Mouse (Mus musculus) hindbrain, embryonic 11.5 days (tissue): ENCODE results near the gene Lama2. TPM values are rescaled to one million over a fixed set of nuclear protein-coding genes. Genes with fewer than 3 reads are reported as not detected.

ENCODE experiments used
- ATAC-seq: fragments of 200-750 bp; cut with Nextera tagmentation; 2 replicates; pipeline ENCODE4 v1.8.0; 2017; ENCODE audit warnings: mild to moderate bottlenecking, moderate TSS enrichment, moderate library complexity; ENCODE audit not compliant: low FRiP score
- DNase-seq: peaks from one replicate; pipeline ENCODE4 v3.0.0-alpha.2; 2015; ENCODE audit warnings: low spot score
- H3K27ac ChIP-seq: fragments of 300-500 bp; sonication (generic); 2 replicates; pipeline ENCODE4 v1.5.1; 2014; ENCODE audit warnings: mild to moderate bottlenecking, low read depth, low read length
- H3K27me3 ChIP-seq: fragments of 300-500 bp; sonication (generic); 2 replicates; pipeline ENCODE4 v1.6.1; 2014; ENCODE audit warnings: mild to moderate bottlenecking, low read length, moderate library complexity, mixed read lengths; ENCODE audit not compliant: control insufficient read depth, insufficient read depth
- H3K36me3 ChIP-seq: fragments of 300-500 bp; sonication (generic); 2 replicates; pipeline ENCODE4 v1.6.1; 2014; ENCODE audit warnings: mild to moderate bottlenecking, low read length, moderate library complexity, mixed read lengths; ENCODE audit not compliant: control insufficient read depth, insufficient read depth
- H3K4me1 ChIP-seq: fragments of 300-500 bp; sonication (generic); replicated peaks from 2 replicates; pipeline ENCODE4 v1.6.1; 2014; ENCODE audit warnings: low read length, mixed read lengths; ENCODE audit not compliant: control insufficient read depth, insufficient read depth
- H3K4me2 ChIP-seq: fragments of 300-500 bp; sonication (generic); replicated peaks from 2 replicates; pipeline ENCODE4 v1.6.1; 2014; ENCODE audit warnings: mild to moderate bottlenecking, low read depth, low read length
- H3K4me3 ChIP-seq: fragments of 300-500 bp; sonication (generic); 2 replicates; pipeline ENCODE4 v1.5.1; 2014; ENCODE audit warnings: low read depth, low read length
- H3K9ac ChIP-seq: fragments of 300-500 bp; sonication (generic); 2 replicates; pipeline ENCODE4 v1.6.1; 2014; ENCODE audit warnings: low read depth, low read length
- H3K9me3 ChIP-seq: fragments of 300-500 bp; sonication (generic); 2 replicates; pipeline ENCODE4 v1.6.1; 2016; ENCODE audit warnings: low read length; ENCODE audit not compliant: control insufficient read depth
- WGBS: fragments of 180-500 bp; shearing (Covaris S2); extraction: QIAGEN DNeasy Blood & Tissue Kit; methylation state at CpG from one replicate; pipeline ENCODE4 v1.1.7; 2014; 5-methylcytosine and 5-hydroxymethylcytosine counted together
- polyA plus RNA-seq: library from polyadenylated mRNA; unstranded; fragments of >200 nt; fragmentation: Nextera tagmentation; extraction: Ambion mirVana; gene quantifications from 2 replicates; pipeline ENCODE4 v1.2.1, GENCODE M21; 2014

Gene Lama2
- polyA plus RNA-seq, 1 experiment from 2014 or later: 14.8 TPM

DNA sequence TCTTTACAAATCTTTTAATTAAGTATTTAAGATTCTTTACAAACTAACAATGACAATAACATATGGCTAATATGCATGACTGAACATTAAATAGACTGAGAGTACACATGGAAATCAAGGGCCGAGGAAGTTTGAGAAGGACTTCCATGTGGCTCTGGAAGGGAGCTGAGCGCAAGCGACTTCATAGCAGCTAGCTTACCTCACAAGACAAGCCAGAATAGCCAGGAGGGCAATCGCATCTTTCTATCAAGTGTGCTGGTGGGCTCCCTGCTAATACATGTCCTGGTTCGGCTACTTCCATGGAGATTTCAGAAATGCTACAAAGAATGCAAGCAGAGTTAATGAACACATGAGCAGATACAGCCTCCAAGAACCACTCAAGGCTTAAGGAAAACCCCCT is 435.4 kb downstream of the Lama2 start:
- no peak overlapping the region for H3K27ac ChIP-seq

DNA sequence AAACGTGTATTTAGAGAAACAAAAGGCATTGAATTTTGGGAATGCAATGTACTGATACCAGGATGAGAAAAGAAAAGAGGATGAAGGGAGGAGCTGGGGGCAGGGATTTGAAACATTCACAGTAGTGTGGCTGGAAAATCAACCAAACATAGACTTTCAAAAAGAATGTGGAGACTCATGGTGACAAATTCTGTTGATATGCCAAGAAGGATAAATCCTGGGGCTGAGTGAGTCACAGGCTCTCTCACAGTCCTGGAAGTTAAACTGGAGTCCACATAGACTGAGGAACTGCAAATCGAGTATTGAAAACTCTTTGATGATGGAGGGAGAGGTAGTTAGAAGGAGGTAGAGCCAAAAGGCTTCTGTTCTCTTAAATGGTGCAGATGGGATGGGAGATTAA is 445.3 kb downstream of the Lama2 start:
- H3K9me3 ChIP-seq: no peaks in the 10 kb centered on the region
- no peak overlapping the region for H3K4me2 ChIP-seq
- H3K4me1 ChIP-seq: no peaks in the 10 kb centered on the region
- no peaks in the 10 kb centered on the region for H3K27me3 ChIP-seq
- no peak overlapping the region for H3K9ac ChIP-seq
- no peak overlapping the region for H3K27ac ChIP-seq
- no peak for DNase-seq
- no peak overlapping the region for H3K4me3 ChIP-seq
- 86% methylated on average over 2 of the region's 2 CpGs for WGBS
- no peaks in the 10 kb centered on the region for H3K36me3 ChIP-seq
- ATAC-seq: no peak

More for the DNA sequence above, 435.4 kb downstream of the Lama2 start:
- H3K4me1 ChIP-seq: no peaks in the 10 kb centered on the region
- DNase-seq (no peak), ATAC-seq (no peak)
- no peaks in the 10 kb centered on the region for H3K36me3 ChIP-seq
- WGBS: 64% methylated on average over 5 of the region's 5 CpGs
- no peak overlapping the region for H3K4me3 ChIP-seq
- H3K27me3 ChIP-seq: no peaks in the 10 kb centered on the region
- no peak overlapping the region for H3K4me2 ChIP-seq
- no peak overlapping the region for H3K9ac ChIP-seq
- H3K9me3 ChIP-seq: no peaks in the 10 kb centered on the region

- H3K9ac ChIP-seq: no peak overlapping the region
- no peak overlapping the region for H3K27ac ChIP-seq
- H3K27me3 ChIP-seq: no peaks in the 10 kb centered on the region
- no peaks in the 10 kb centered on the region for H3K36me3 ChIP-seq
- WGBS: 71% methylated on average over 3 of the region's 3 CpGs
- ATAC-seq: no peak
- H3K4me1 ChIP-seq: no peaks in the 10 kb centered on the region
- no peak for DNase-seq
- H3K4me2 ChIP-seq: no peak overlapping the region
- no peaks in the 10 kb centered on the region for H3K9me3 ChIP-seq
- no peak overlapping the region for H3K4me3 ChIP-seq
Observed at GRCm38 (mm10) chr10:27164738-27165137, 454.8 kb downstream of the Lama2 start.

DNA sequence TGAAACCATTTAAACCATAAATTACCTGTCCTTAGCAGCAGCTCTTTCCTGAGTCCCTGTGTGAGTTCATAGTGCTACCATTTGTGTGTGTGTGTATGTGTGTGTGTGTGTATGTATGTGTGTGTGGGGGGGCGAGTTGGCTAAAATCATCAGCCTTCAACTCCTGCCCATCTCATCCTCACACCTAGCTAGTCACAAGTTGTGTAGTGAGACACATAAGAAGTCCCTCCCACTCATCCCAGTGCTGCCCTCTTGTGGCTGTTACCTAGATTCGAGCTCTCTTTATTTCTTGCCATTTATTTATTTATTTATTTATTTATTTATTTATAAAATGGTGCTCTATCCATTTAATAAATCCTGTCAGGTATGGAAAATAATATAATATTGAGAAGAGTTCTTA is 457.2 kb downstream of the Lama2 start:
- H3K9me3 ChIP-seq: no peaks in the 10 kb centered on the region
- H3K36me3 ChIP-seq: no peaks in the 10 kb centered on the region
- no peaks in the 10 kb centered on the region for H3K27me3 ChIP-seq
- peak; percentile 27; the same call in 1 of the 2 replicates for ATAC-seq
- 74% methylated on average over 2 of the region's 2 CpGs for WGBS
- no peak overlapping the region for H3K4me2 ChIP-seq
- H3K4me3 ChIP-seq: no peak overlapping the region
- H3K4me1 ChIP-seq: no peaks in the 10 kb centered on the region
- no peak overlapping the region for H3K9ac ChIP-seq
- peak; percentile 34 for DNase-seq
- H3K27ac ChIP-seq: no peak overlapping the region

- Histone ChIP-seq H3K27ac (no peak overlapping the region), H3K4me2 (no peak overlapping the region), H3K9ac (no peak overlapping the region), H3K36me3 (no peaks in the 10 kb centered on the region), H3K4me1 (no peaks in the 10 kb centered on the region), H3K9me3 (no peaks in the 10 kb centered on the region), H3K27me3 (no peaks in the 10 kb centered on the region), H3K4me3 (no peak overlapping the region)
- no peak for ATAC-seq
- no peak for DNase-seq
- 94% methylated on average over 3 of the region's 3 CpGs for WGBS
Observed at GRCm38 (mm10) chr10:27150220-27150619, 469.3 kb downstream of the Lama2 start.

- 40% methylated on average over 3 of the region's 3 CpGs for WGBS
- Histone ChIP-seq H3K9ac (no peak overlapping the region), H3K27ac (no peak overlapping the region), H3K27me3 (no peaks in the 10 kb centered on the region), H3K9me3 (no peaks in the 10 kb centered on the region), H3K4me3 (no peak overlapping the region), H3K4me1 (no peaks in the 10 kb centered on the region), H3K36me3 (no peaks in the 10 kb centered on the region), H3K4me2 (no peak overlapping the region)
- DNase-seq: no peak
- no peak for ATAC-seq
Observed at GRCm38 (mm10) chr10:27140422-27140821, 479.1 kb downstream of the Lama2 start.

- Histone ChIP-seq H3K9ac (no peak overlapping the region), H3K4me3 (no peak overlapping the region), H3K36me3 (no peaks in the 10 kb centered on the region), H3K4me1 (no peaks in the 10 kb centered on the region), H3K27me3 (no peaks in the 10 kb centered on the region), H3K27ac (no peak overlapping the region), H3K4me2 (no peak overlapping the region), H3K9me3 (no peaks in the 10 kb centered on the region)
- ATAC-seq (no peak), DNase-seq (no peak)
- 97% methylated on average over 1 of the region's 1 CpGs for WGBS
Observed at GRCm38 (mm10) chr10:27135768-27136167, 483.8 kb downstream of the Lama2 start.

DNA sequence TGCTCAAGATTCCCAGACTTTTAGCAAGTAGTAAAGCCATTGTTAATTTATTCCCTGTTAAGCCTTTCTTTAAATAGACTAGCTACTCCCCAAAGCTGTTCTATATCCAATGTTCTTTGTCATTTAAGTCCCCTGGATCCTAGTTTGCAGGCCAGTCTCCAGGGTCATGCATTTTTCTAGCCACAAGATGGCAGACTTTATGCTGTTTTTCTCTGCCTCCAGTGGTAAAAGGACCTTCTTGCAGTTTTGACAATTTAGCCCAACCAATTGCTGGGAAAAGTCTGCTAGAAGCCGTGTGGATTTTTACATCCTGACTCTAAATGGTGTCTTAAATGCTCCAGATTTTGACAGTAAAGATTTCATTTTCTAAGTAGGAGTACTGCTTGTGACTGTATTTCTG is 486.4 kb downstream of the Lama2 start:
- peak; percentile 84 for ATAC-seq
- WGBS: 24% methylated on average over 1 of the region's 1 CpGs

GRCm38 (mm10) chr10:27127454-27127853 is 492.1 kb downstream of the Lama2 start:
- no peaks in the 10 kb centered on the region for H3K4me1 ChIP-seq
- 83% methylated on average over 2 of the region's 2 CpGs for WGBS
- H3K4me2 ChIP-seq: no peak overlapping the region
- no peaks in the 10 kb centered on the region for H3K27me3 ChIP-seq
- no peak overlapping the region for H3K4me3 ChIP-seq
- no peak overlapping the region for H3K27ac ChIP-seq
- H3K9me3 ChIP-seq: no peaks in the 10 kb centered on the region
- DNase-seq (no peak), ATAC-seq (no peak)
- no peak overlapping the region for H3K9ac ChIP-seq
- H3K36me3 ChIP-seq: no peaks in the 10 kb centered on the region

More for the DNA sequence above, 486.4 kb downstream of the Lama2 start:
- no peaks in the 10 kb centered on the region for H3K9me3 ChIP-seq
- H3K4me2 ChIP-seq: no peak overlapping the region
- no peak overlapping the region for H3K9ac ChIP-seq
- H3K4me1 ChIP-seq: no peaks in the 10 kb centered on the region
- no peak overlapping the region for H3K4me3 ChIP-seq
- no peaks in the 10 kb centered on the region for H3K27me3 ChIP-seq
- DNase-seq: peak; percentile 79
- H3K36me3 ChIP-seq: no peaks in the 10 kb centered on the region
- no peak overlapping the region for H3K27ac ChIP-seq
